Mouse (Mus musculus): ENCODE measurements at regions not wholly inside any gene's neighbourhood (a gene's known extent, or its start where the extent isn't known, plus 50 kb on each side); places are given as distances from the start of the nearest gene placed in this dataset.
A peak's percentile ranks its signal among the peaks of the same experiment; 100 is the strongest.

- ATAC-seq (replicated peaks; ENCODE audit: poor library complexity) = no peak
Measured at GRCm38 (mm10) chr2:157633286-157633685, 62.2 kb upstream of the Blcap start.

- peak; percentile 80 for ATAC-seq (replicated peaks; ENCODE audit: poor library complexity)
Measured at GRCm38 (mm10) chr2:157635670-157636069, 64.6 kb upstream of the Blcap start.

- ATAC-seq (replicated peaks; ENCODE audit: poor library complexity) = peak; percentile 99
Measured at GRCm38 (mm10) chr2:157640873-157641272, 69.8 kb upstream of the Blcap start.

GRCm38 (mm10) chr2:157663584-157664375 is 73.4 kb upstream of the Ctnnbl1 start:
- ATAC-seq (replicated peaks; ENCODE audit: poor library complexity) = peak; percentile 68

- no peak for ATAC-seq (replicated peaks; ENCODE audit: poor library complexity)
Measured at GRCm38 (mm10) chr2:157664481-157664880, 72.7 kb upstream of the Ctnnbl1 start.

- peak; percentile 68 for ATAC-seq (replicated peaks; ENCODE audit: poor library complexity)
Measured at GRCm38 (mm10) chr2:157670191-157670590, 67.0 kb upstream of the Ctnnbl1 start.

GRCm38 (mm10) chr2:157674906-157675305 is 62.3 kb upstream of the Ctnnbl1 start:
- no peak for ATAC-seq (replicated peaks; ENCODE audit: poor library complexity)

GRCm38 (mm10) chr2:157676396-157677176 is 60.6 kb upstream of the Ctnnbl1 start:
- ATAC-seq (replicated peaks; ENCODE audit: poor library complexity) = no peak

GRCm38 (mm10) chr2:157677262-157677661 is 59.9 kb upstream of the Ctnnbl1 start:
- peak; percentile 93 for ATAC-seq (replicated peaks; ENCODE audit: poor library complexity)

GRCm38 (mm10) chr2:157681931-157682330 is 55.3 kb upstream of the Ctnnbl1 start:
- no peak for ATAC-seq (replicated peaks; ENCODE audit: poor library complexity)

All from megakaryocyte progenitor cell, adult 5-6 weeks (primary cell).